In genomic region chr12:25991801-25992525, GRCm38 (mm10) we compare ENCODE assay signal across 24 mouse cellular contexts.
A peak's percentile ranks its signal among the peaks of the same experiment; 100 is the strongest.
DNase-seq lines count a peak whose midpoint lies in the region; ATAC-seq and TF ChIP-seq lines count a peak whose summit lies in the region.
"Had no signal": no experiment of that assay in that cellular context is flagged by ENCODE, and none has a peak within 500 bp of the region (broad histone marks: within the 10 kb centered on the region; RNA-seq: fewer than 3 reads in every experiment).

No protein-coding gene starts in this region.

- no peak overlapping the region for H3K4me2 ChIP-seq in forebrain, postnatal 0 days (ENCODE audit: low read depth)
- H3K4me2 ChIP-seq in forebrain, embryonic 11.5 days (ENCODE audit: low read depth, low read length, severe bottlenecking): no peak overlapping the region
- H3K4me2 ChIP-seq in limb, embryonic 14.5 days (replicated peaks; ENCODE audit: low read depth, low read length, severe bottlenecking): no peak overlapping the region
- H3K4me2 ChIP-seq in midbrain, embryonic 16.5 days (ENCODE audit: low read length): no peak overlapping the region
- H3K4me2 ChIP-seq: embryonic facial prominence, embryonic 13.5 days; heart, embryonic 12.5 days; limb, embryonic 15.5 days; lung, embryonic 14.5 days; midbrain, embryonic 13.5 days had no signal

- no peak overlapping the region for H3K4me3 ChIP-seq in forebrain, postnatal 0 days (ENCODE audit: low read depth, low read length)
- H3K4me3 ChIP-seq in forebrain, embryonic 11.5 days (ENCODE audit: low read depth, low read length): no peak overlapping the region
- H3K4me3 ChIP-seq in limb, embryonic 14.5 days (replicated peaks; ENCODE audit: low read length): no peak overlapping the region
- no peak overlapping the region for H3K4me3 ChIP-seq in limb, embryonic 10.5 days
- no peak overlapping the region for H3K4me3 ChIP-seq in embryonic fibroblast, embryonic 13.5 days (ENCODE audit: insufficient read depth, low read length)
- no peak overlapping the region for H3K4me3 ChIP-seq in midbrain, embryonic 16.5 days (ENCODE audit: low read depth, low read length)
- H3K4me3 ChIP-seq: embryonic facial prominence, embryonic 13.5 days; forebrain, embryonic 10.5 days; heart, embryonic 12.5 days; hindbrain, embryonic 10.5 days; limb, embryonic 15.5 days; megakaryocyte, embryonic 14.5 days; midbrain, embryonic 13.5 days had no signal

- no peak overlapping the region for H3K27ac ChIP-seq in forebrain, postnatal 0 days (ENCODE audit: low read depth, low read length)
- no peak overlapping the region for H3K27ac ChIP-seq in forebrain, embryonic 11.5 days (ENCODE audit: low read depth, low read length)
- no peak overlapping the region for H3K27ac ChIP-seq in limb, embryonic 14.5 days (replicated peaks; ENCODE audit: low read depth, low read length)
- H3K27ac ChIP-seq in limb, embryonic 10.5 days: no peak overlapping the region
- peak overlapping the region; percentile 47; the same call in 1 of the 2 replicates for H3K27ac ChIP-seq in embryonic fibroblast, embryonic 13.5 days (ENCODE audit: insufficient read depth, low read length)
- H3K27ac ChIP-seq in midbrain, embryonic 16.5 days (ENCODE audit: low read length): no peak overlapping the region
- H3K27ac ChIP-seq: forebrain, embryonic 10.5 days; hindbrain, embryonic 10.5 days; limb, embryonic 15.5 days; liver, embryonic 14.5 days; midbrain, embryonic 13.5 days had no signal

- TF ChIP-seq CTCF in forebrain, postnatal 0 days (IDR thresholded peaks at IDR 0.05; ENCODE audit: low read depth): no peak
- no peak for TF ChIP-seq CTCF in embryonic fibroblast, embryonic 13.5 days (IDR thresholded peaks at IDR 0.05; ENCODE audit: borderline replicate concordance, insufficient read depth, low read length)

- no peaks in the 10 kb centered on the region for H3K36me3 ChIP-seq in forebrain, postnatal 0 days (ENCODE audit: insufficient read depth)
- no peaks in the 10 kb centered on the region for H3K36me3 ChIP-seq in forebrain, embryonic 11.5 days (ENCODE audit: control insufficient read depth, insufficient read depth, low read length)
- H3K36me3 ChIP-seq in limb, embryonic 14.5 days (ENCODE audit: control insufficient read depth, insufficient read depth, low read length): no peaks in the 10 kb centered on the region
- no peaks in the 10 kb centered on the region for H3K36me3 ChIP-seq in limb, embryonic 10.5 days
- no peaks in the 10 kb centered on the region for H3K36me3 ChIP-seq in midbrain, embryonic 16.5 days (ENCODE audit: control insufficient read depth, insufficient read depth, low read length)
- H3K36me3 ChIP-seq: embryonic facial prominence, embryonic 13.5 days; forebrain, embryonic 10.5 days; heart, embryonic 12.5 days; hindbrain, embryonic 10.5 days; limb, embryonic 15.5 days; midbrain, embryonic 13.5 days had no signal

- H3K27me3 ChIP-seq in forebrain, postnatal 0 days (ENCODE audit: insufficient read depth, low read length): no peaks in the 10 kb centered on the region
- no peaks in the 10 kb centered on the region for H3K27me3 ChIP-seq in forebrain, embryonic 11.5 days (ENCODE audit: control insufficient read depth, insufficient read depth, low read length)
- H3K27me3 ChIP-seq in limb, embryonic 14.5 days (ENCODE audit: control insufficient read depth, insufficient read depth, low read length): no peaks in the 10 kb centered on the region
- no peaks in the 10 kb centered on the region for H3K27me3 ChIP-seq in limb, embryonic 10.5 days (ENCODE audit: low read depth, poor library complexity, severe bottlenecking)
- H3K27me3 ChIP-seq in midbrain, embryonic 16.5 days (ENCODE audit: control insufficient read depth, insufficient read depth, low read depth, low read length): no peaks in the 10 kb centered on the region; the same call in 1 of the 2 replicates
- H3K27me3 ChIP-seq: embryonic facial prominence, embryonic 13.5 days; heart, embryonic 12.5 days; limb, embryonic 15.5 days; megakaryocyte, embryonic 14.5 days; midbrain, embryonic 13.5 days had no signal

- 60% methylated on average over 6 of the region's 6 CpGs for WGBS in forebrain, postnatal 0 days
- WGBS in forebrain, embryonic 11.5 days: 89% methylated on average over 6 of the region's 6 CpGs
- WGBS in limb, embryonic 14.5 days: 64% methylated on average over 6 of the region's 6 CpGs
- WGBS in limb, embryonic 10.5 days: 87% methylated on average over 6 of the region's 6 CpGs
- 85% methylated on average over 6 of the region's 6 CpGs for whole genome bisulfite sequencing in midbrain, embryonic 16.5 days

- H3K9ac ChIP-seq in forebrain, postnatal 0 days: no peak overlapping the region
- no peak overlapping the region for H3K9ac ChIP-seq in forebrain, embryonic 11.5 days (ENCODE audit: low read length)
- no peak overlapping the region for H3K9ac ChIP-seq in limb, embryonic 14.5 days (ENCODE audit: low read depth, low read length, severe bottlenecking)
- no peak overlapping the region for H3K9ac ChIP-seq in midbrain, embryonic 16.5 days (ENCODE audit: low read depth, low read length)
- H3K9ac ChIP-seq: embryonic facial prominence, embryonic 13.5 days; heart, embryonic 12.5 days; limb, embryonic 15.5 days; liver, embryonic 14.5 days; lung, embryonic 14.5 days; midbrain, embryonic 13.5 days had no signal

- no peaks in the 10 kb centered on the region for H3K9me3 ChIP-seq in forebrain, postnatal 0 days (ENCODE audit: low read length)
- no peaks in the 10 kb centered on the region; the same call in 1 of the 2 replicates for H3K9me3 ChIP-seq in forebrain, embryonic 11.5 days (ENCODE audit: control insufficient read depth, low read length)
- H3K9me3 ChIP-seq in limb, embryonic 14.5 days (ENCODE audit: control insufficient read depth, low read length): no peaks in the 10 kb centered on the region
- no peaks in the 10 kb centered on the region for H3K9me3 ChIP-seq in limb, embryonic 10.5 days (replicated peaks)
- H3K9me3 ChIP-seq in midbrain, embryonic 16.5 days (replicated peaks; ENCODE audit: control insufficient read depth, low read length, poor library complexity, severe bottlenecking): no peaks in the 10 kb centered on the region
- H3K9me3 ChIP-seq: embryonic facial prominence, embryonic 13.5 days; forebrain, embryonic 10.5 days; hindbrain, embryonic 10.5 days; limb, embryonic 15.5 days; midbrain, embryonic 13.5 days had no signal

- no peak for ATAC-seq in forebrain, postnatal 0 days
- ATAC-seq in forebrain, embryonic 11.5 days (replicated peaks; ENCODE audit: low FRiP score): no peak
- ATAC-seq in limb, embryonic 14.5 days (ENCODE audit: low FRiP score, low read depth): no peak
- ATAC-seq in midbrain, embryonic 16.5 days: no peak
- ATAC-seq: intestine, postnatal 0 days; midbrain, embryonic 13.5 days had no signal

- peak; percentile 9 for DNase-seq in forebrain, postnatal 0 days
- no peak for DNase-seq in forebrain, embryonic 11.5 days (ENCODE audit: low spot score)
- DNase-seq in limb, embryonic 14.5 days (ENCODE audit: low spot score): peak; percentile 54
- DNase-seq in limb, embryonic 10.5 days (ENCODE audit: low spot score): no peak
- DNase-seq in thymus, postnatal 14 days: no peak
- DNase-seq: adrenal gland, postnatal 14 days; cerebellum, adult 11 months; cerebellum, postnatal 25 days; gastrocnemius, postnatal 25 days; heart, adult 18-20 months; kidney, postnatal 25 days; lung, embryonic 14.5 days; spleen, adult 18-20 months had no signal

- TF ChIP-seq POLR2A in limb, embryonic 14.5 days (IDR thresholded peaks at IDR 0.05; ENCODE audit: borderline replicate concordance, extremely low read depth, insufficient read depth, insufficient read length): no peak
- no peak for TF ChIP-seq POLR2A in embryonic fibroblast, embryonic 13.5 days (IDR thresholded peaks at IDR 0.05; ENCODE audit: low read depth, low read length)

- H3K4me1 ChIP-seq in forebrain, postnatal 0 days (ENCODE audit: insufficient read depth): no peaks in the 10 kb centered on the region
- H3K4me1 ChIP-seq in forebrain, embryonic 11.5 days (replicated peaks; ENCODE audit: control insufficient read depth, insufficient read depth, low read length): no peaks in the 10 kb centered on the region
- H3K4me1 ChIP-seq in limb, embryonic 14.5 days (ENCODE audit: control insufficient read depth, insufficient read depth, low read length): no peaks in the 10 kb centered on the region
- no peaks in the 10 kb centered on the region for H3K4me1 ChIP-seq in limb, embryonic 10.5 days
- H3K4me1 ChIP-seq in embryonic fibroblast, embryonic 13.5 days (ENCODE audit: control insufficient read depth, insufficient read depth, low read length): peaks cover 5% of the 10 kb centered on the region; the same call in 1 of the 2 replicates
- H3K4me1 ChIP-seq in midbrain, embryonic 16.5 days (ENCODE audit: control insufficient read depth, insufficient read depth, low read length): no peaks in the 10 kb centered on the region
- H3K4me1 ChIP-seq: forebrain, embryonic 10.5 days; heart, embryonic 12.5 days; hindbrain, embryonic 10.5 days; limb, embryonic 15.5 days; megakaryocyte, embryonic 14.5 days; midbrain, embryonic 13.5 days had no signal

Comparison
In these comparisons a context has a peak if more than half of its experiments do, and no peak if none do; other contexts are left out.
1. DNase-seq: peak in forebrain, postnatal 0 days (single experiment) and limb, embryonic 14.5 days (single experiment); none in forebrain, embryonic 11.5 days (single experiment), limb, embryonic 10.5 days (single experiment) and thymus, postnatal 14 days (single experiment).